Mouse (Mus musculus) MEL (cell line): ENCODE results near the gene Slc25a19.
A peak's percentile ranks its signal among the peaks of the same experiment; 100 is the strongest.

Experiments
- CHD1 ChIP-seq: IDR thresholded peaks from 2 replicates; pipeline ENCODE4 v1.6.1; 2012; ENCODE audit warnings: low read depth, mild to moderate bottlenecking, inconsistent platforms, low read length, improper control_type of control experiment
- CTCF ChIP-seq, 3 experiments: IDR thresholded peaks in 2 of 3; conservative IDR thresholded peaks in 1 of 3; 2 replicates each; pipeline ENCODE4 v1.5.1; 2011 to 2012; ENCODE audit warnings: low read length in 3 of 3, low read depth in 2 of 3, mild to moderate bottlenecking in 2 of 3, improper control_type of control experiment in 1 of 3, inconsistent platforms in 1 of 3, mixed read lengths in 1 of 3, moderate library complexity in 1 of 3; ENCODE audit not compliant: control insufficient read depth in 1 of 3, insufficient read depth in 1 of 3, poor library complexity in 1 of 3, severe bottlenecking in 1 of 3
- MAZ ChIP-seq: IDR thresholded peaks from 2 replicates; pipeline ENCODE4 v1.6.1; 2012; ENCODE audit warnings: low read depth, mild to moderate bottlenecking, inconsistent platforms, low read length, improper control_type of control experiment
- MEF2A ChIP-seq: IDR thresholded peaks from 2 replicates; pipeline ENCODE4 v1.6.1; 2014; ENCODE audit warnings: low read depth, mild to moderate bottlenecking, inconsistent platforms, low read length, improper control_type of control experiment; ENCODE audit not compliant: poor library complexity, insufficient replicate concordance, severe bottlenecking; ENCODE audit errors: extremely low read depth
- POLR2A ChIP-seq, 2 experiments: IDR thresholded peaks; 2 replicates each; pipeline ENCODE4 v1.6.1; 2011 to 2012; ENCODE audit warnings: low read length in 2 of 2, mild to moderate bottlenecking in 2 of 2, control low read depth in 1 of 2, improper control_type of control experiment in 1 of 2, low read depth in 1 of 2, moderate library complexity in 1 of 2; ENCODE audit not compliant: control insufficient read depth in 1 of 2, insufficient read depth in 1 of 2, poor library complexity in 1 of 2
- POLR2AphosphoS2 ChIP-seq: IDR thresholded peaks from 2 replicates; pipeline ENCODE4 v1.6.1; 2011; ENCODE audit warnings: low read length, improper control_type of control experiment
- POLR2AphosphoS5 ChIP-seq: IDR thresholded peaks from 2 replicates; pipeline ENCODE4 v1.6.1; 2012; ENCODE audit warnings: low read depth, borderline replicate concordance, mild to moderate bottlenecking, inconsistent platforms, low read length, moderate library complexity, mixed read lengths
- TBP ChIP-seq: IDR thresholded peaks from 2 replicates; pipeline ENCODE4 v1.8.0; 2011; ENCODE audit warnings: low read depth, low read length, improper control_type of control experiment

DNA sequence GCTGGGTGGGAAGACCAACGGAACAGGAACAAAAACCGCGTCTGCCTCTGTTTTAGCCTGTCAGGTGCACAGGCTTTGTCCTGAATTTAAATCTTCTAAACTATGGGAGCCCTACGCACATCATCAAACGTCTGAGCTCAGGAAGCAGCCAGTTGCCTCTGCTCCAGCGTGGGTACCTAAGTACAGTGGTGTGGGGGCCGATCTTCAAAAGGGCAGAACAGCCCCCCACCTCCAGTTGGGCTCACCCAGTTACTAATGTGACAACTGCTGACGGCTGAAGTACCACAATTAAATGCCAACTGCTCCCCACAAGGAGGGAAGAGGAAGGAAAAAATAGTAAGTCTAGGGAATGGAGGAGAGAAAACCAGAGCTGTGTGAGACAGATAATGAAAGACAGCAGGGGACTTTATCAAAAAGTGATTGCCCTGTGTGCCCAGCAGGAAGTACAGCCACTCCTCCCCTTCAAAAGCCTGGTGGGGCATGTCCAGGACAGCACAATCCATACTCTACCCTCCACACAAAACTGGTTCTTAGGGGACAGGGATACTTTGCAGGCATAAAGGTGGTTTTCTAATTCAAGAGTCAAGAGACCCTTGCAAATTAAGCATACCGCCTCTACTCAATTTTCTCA is 46.3 kb upstream of the Slc25a19 start:
- TF ChIP-seq MEF2A = no peak
- TF ChIP-seq CTCF (IDR thresholded peaks at IDR 0.05 in 2 of 3, conservative IDR thresholded peaks at IDR 0.05 in 1 of 3; ENCODE audit: control insufficient read depth in 1 of 3, insufficient read depth in 1 of 3, low read depth in 2 of 3, low read length in 3 of 3, poor library complexity in 1 of 3, severe bottlenecking in 1 of 3) = no peak
- TF ChIP-seq POLR2A (IDR thresholded peaks at IDR 0.05; ENCODE audit: control insufficient read depth in 1 of 2, insufficient read depth in 1 of 2, low read depth in 1 of 2, low read length in 2 of 2, poor library complexity in 1 of 2) = no peak
- 0 out of 2 replicates have a peak, but pooled peaks have one; percentile 24 for TF ChIP-seq MAZ
- no peak for TF ChIP-seq POLR2AphosphoS2
- no peak for TF ChIP-seq TBP
- TF ChIP-seq POLR2AphosphoS5 = no peak
- no peak for TF ChIP-seq CHD1
